Mouse (Mus musculus) hematopoietic multipotent progenitor cell, adult 10-12 weeks (in vitro differentiated cells): Measurements from ENCODE around the gene Fbxl4. TPM values are rescaled to one million over a fixed set of nuclear protein-coding genes. Genes with fewer than 3 reads are reported as not detected.

Experiments used
- polyA plus RNA-seq: library from polyadenylated mRNA; stranded (reverse); fragments of >175 nt; gene quantifications from 2 replicates; pipeline ENCODE4 v1.2.3, GENCODE M21; 2012; ENCODE audit warnings: low replicate concordance

The Fbxl4 gene
- polyA plus RNA-seq: 3.3 and 9.9 TPM in 2 replicates

DNA sequence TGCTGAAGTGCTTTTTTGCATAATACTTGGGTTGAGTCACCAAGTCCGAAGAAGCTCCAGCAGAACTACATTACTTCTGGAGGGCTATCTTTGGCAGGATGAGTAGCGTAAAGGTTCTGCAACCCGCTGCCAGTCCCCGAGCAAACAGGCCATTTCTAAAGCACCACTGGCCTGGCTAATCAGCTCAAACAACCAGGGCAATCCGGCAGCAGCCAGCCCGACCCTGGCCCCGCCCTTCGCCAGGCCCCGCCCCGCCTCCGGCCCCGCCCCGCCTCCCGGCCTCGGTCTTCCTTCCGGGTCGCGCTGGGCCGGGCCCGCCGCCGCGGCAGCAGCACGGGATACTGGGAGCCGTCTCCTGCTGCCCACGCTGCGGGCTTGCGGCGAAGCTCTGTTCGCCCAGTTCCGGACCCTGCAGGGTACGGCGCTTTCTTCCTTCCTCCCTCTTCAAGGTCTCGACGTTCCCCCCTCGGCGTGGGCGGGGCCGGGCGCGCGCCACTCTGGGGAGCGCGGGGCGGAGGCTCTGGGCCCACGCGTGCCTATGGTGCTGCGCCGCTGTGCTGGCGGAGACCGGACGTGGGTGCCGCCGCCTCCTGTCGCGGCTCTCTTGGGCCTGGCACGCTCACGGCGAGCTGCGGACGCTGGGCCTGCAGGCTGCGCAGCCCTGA lies at the start of gene Fbxl4:
Gene Fbxl4, plus strand, starts transcription at position 278 of the 665 bp plus-strand sequence.

Other genes with a start within 250 kb of the Fbxl4 start
- not detected in 2 replicates for gene Pou3f2, start 130.8 kb downstream of the Fbxl4 start, polyA plus RNA-seq